Mouse (Mus musculus) midbrain, postnatal 0 days (tissue): ENCODE results near the gene Tbce. TPM values are rescaled to one million over a fixed set of nuclear protein-coding genes. Genes with fewer than 3 reads are reported as not detected.

Experiments used
- ATAC-seq: fragments of 200-750 bp; cut with Nextera tagmentation; 2 replicates; pipeline ENCODE4 v1.8.0; 2017; ENCODE audit warnings: moderate number of reproducible peaks, mild to moderate bottlenecking, moderate TSS enrichment, moderate library complexity; ENCODE audit not compliant: low FRiP score
- DNase-seq: peaks from one replicate; pipeline ENCODE4 v3.0.0-alpha.2; 2015; ENCODE audit warnings: low spot score
- H3K27ac ChIP-seq: fragments of 300-500 bp; sonication (generic); 2 replicates; pipeline ENCODE4 v1.5.1; 2014; ENCODE audit warnings: low read depth, mild to moderate bottlenecking, low read length, mixed read lengths
- H3K27me3 ChIP-seq: fragments of 300-500 bp; sonication (generic); 2 replicates; pipeline ENCODE4 v1.6.1; 2014; ENCODE audit warnings: low read length, control low read depth, mixed read lengths; ENCODE audit not compliant: insufficient read depth
- H3K36me3 ChIP-seq: fragments of 300-500 bp; sonication (generic); 2 replicates; pipeline ENCODE4 v1.6.1; 2014; ENCODE audit warnings: low read length, control low read depth, mixed read lengths; ENCODE audit not compliant: insufficient read depth
- H3K4me1 ChIP-seq: fragments of 300-500 bp; sonication (generic); 2 replicates; pipeline ENCODE4 v1.6.1; 2014; ENCODE audit warnings: mild to moderate bottlenecking, control low read depth, antibody characterized with exemption, low read length, mixed read lengths; ENCODE audit not compliant: insufficient read depth
- H3K4me2 ChIP-seq: fragments of 300-500 bp; sonication (generic); 2 replicates; pipeline ENCODE4 v1.6.1; 2014; ENCODE audit warnings: low read depth, mild to moderate bottlenecking, low read length, mixed read lengths; ENCODE audit not compliant: poor library complexity, severe bottlenecking
- H3K4me3 ChIP-seq: fragments of 300-500 bp; sonication (generic); 2 replicates; pipeline ENCODE4 v1.5.1; 2014; ENCODE audit warnings: low read depth, mild to moderate bottlenecking, low read length, moderate library complexity
- H3K9ac ChIP-seq: fragments of 300-500 bp; sonication (generic); replicated peaks from 2 replicates; pipeline ENCODE4 v1.6.1; 2014; ENCODE audit warnings: mild to moderate bottlenecking, low read length, moderate library complexity, mixed read lengths; ENCODE audit not compliant: poor library complexity, severe bottlenecking
- H3K9me3 ChIP-seq: fragments of 300-500 bp; sonication (generic); 2 replicates; pipeline ENCODE4 v1.6.1; 2016; ENCODE audit warnings: low read length, control low read depth
- CTCF ChIP-seq: IDR thresholded peaks from 2 replicates; pipeline ENCODE4 v1.5.1; 2016; ENCODE audit warnings: antibody characterized with exemption, mild to moderate bottlenecking
- WGBS: fragments of 180-500 bp; shearing (Covaris S2); extraction: QIAGEN DNeasy Blood & Tissue Kit; methylation state at CpG from one replicate; pipeline ENCODE4 v1.1.7; 2014; 5-methylcytosine and 5-hydroxymethylcytosine counted together
- polyA plus RNA-seq: library from polyadenylated mRNA; unstranded; fragments of >200 nt; fragmentation: Nextera tagmentation; extraction: Ambion mirVana; gene quantifications from 2 replicates; pipeline ENCODE4 v1.2.1, GENCODE M21; 2015
- total RNA-seq: library from RNA; depleted of rRNA; stranded (reverse); fragments of >200 nt; gene quantifications from 2 replicates; pipeline ENCODE4 v1.2.3, GENCODE M21; 2014

Gene Tbce
- total and polyA plus RNA-seq, 2 experiments from 2014 or later: 61.3 to 93.0 TPM

GRCm38 (mm10) chr13:14062209-14063012 lies 23.0 kb upstream of the Tbce start:
- no peaks in the 10 kb centered on the region for H3K9me3 ChIP-seq
- H3K27me3 ChIP-seq: no peaks in the 10 kb centered on the region
- TF ChIP-seq CTCF: no peak
- H3K4me2 ChIP-seq: peak overlapping the region; percentile 61
- ATAC-seq (no peak), DNase-seq (no peak)
- H3K4me3 ChIP-seq: peak overlapping the region; percentile 88
- H3K36me3 ChIP-seq: no peaks in the 10 kb centered on the region; the same call in 1 of the 2 replicates
- H3K9ac ChIP-seq: peak overlapping the region; percentile 80
- 6% methylated on average over 11 of the region's 11 CpGs for WGBS
- H3K27ac ChIP-seq: peak overlapping the region; percentile 94
- no peaks in the 10 kb centered on the region for H3K4me1 ChIP-seq

- Histone ChIP-seq H3K27me3 (no peaks in the 10 kb centered on the region), H3K9me3 (no peaks in the 10 kb centered on the region), H3K4me1 (no peaks in the 10 kb centered on the region), H3K27ac (no peak overlapping the region), H3K4me3 (no peak overlapping the region), H3K4me2 (no peak overlapping the region), H3K9ac (no peak overlapping the region), H3K36me3 (peaks cover 7% of the 10 kb centered on the region; the same call in 1 of the 2 replicates)
- DNase-seq (no peak), ATAC-seq (no peak)
- no peak for TF ChIP-seq CTCF
These were observed 20.1 kb upstream of the Tbce start for GRCm38 (mm10) chr13:14059582-14059981.

- Histone ChIP-seq H3K4me1 (no peaks in the 10 kb centered on the region), H3K4me3 (no peak overlapping the region), H3K9me3 (no peaks in the 10 kb centered on the region), H3K27me3 (no peaks in the 10 kb centered on the region), H3K9ac (no peak overlapping the region), H3K4me2 (no peak overlapping the region), H3K36me3 (peaks cover 16% of the 10 kb centered on the region), H3K27ac (no peak overlapping the region)
- DNase-seq: no peak
- no peak for ATAC-seq
- 92% methylated on average over 3 of the region's 3 CpGs for WGBS
- no peak for TF ChIP-seq CTCF
These were observed 17.4 kb upstream of the Tbce start for GRCm38 (mm10) chr13:14056801-14057200.

GRCm38 (mm10) chr13:14049878-14050277 lies 10.4 kb upstream of the Tbce start:
- no peaks in the 10 kb centered on the region for H3K4me1 ChIP-seq
- no peak overlapping the region for H3K4me3 ChIP-seq
- H3K36me3 ChIP-seq: peaks cover 40% of the 10 kb centered on the region
- no peak overlapping the region for H3K4me2 ChIP-seq
- H3K9ac ChIP-seq: no peak overlapping the region
- ATAC-seq (no peak), DNase-seq (no peak)
- 89% methylated on average over 1 of the region's 1 CpGs for WGBS
- H3K27me3 ChIP-seq: no peaks in the 10 kb centered on the region
- no peaks in the 10 kb centered on the region for H3K9me3 ChIP-seq
- no peak for TF ChIP-seq CTCF
- no peak overlapping the region for H3K27ac ChIP-seq

GRCm38 (mm10) chr13:14044521-14044920 lies 5.1 kb upstream of the Tbce start:
- ATAC-seq (no peak), DNase-seq (no peak)
- no peak overlapping the region for H3K4me3 ChIP-seq
- H3K36me3 ChIP-seq: peaks cover 14% of the 10 kb centered on the region
- no peak overlapping the region for H3K27ac ChIP-seq
- no peaks in the 10 kb centered on the region for H3K9me3 ChIP-seq
- TF ChIP-seq CTCF: no peak
- H3K4me2 ChIP-seq: no peak overlapping the region
- H3K9ac ChIP-seq: no peak overlapping the region
- no peaks in the 10 kb centered on the region for H3K27me3 ChIP-seq
- WGBS: 76% methylated on average over 2 of the region's 2 CpGs
- peaks cover 3% of the 10 kb centered on the region; the same call in 1 of the 2 replicates for H3K4me1 ChIP-seq

GRCm38 (mm10) chr13:14043851-14044250 lies 4.4 kb upstream of the Tbce start:
- Histone ChIP-seq H3K4me2 (no peak overlapping the region), H3K27ac (no peak overlapping the region), H3K9ac (no peak overlapping the region), H3K4me3 (no peak overlapping the region), H3K27me3 (no peaks in the 10 kb centered on the region), H3K4me1 (peaks cover 3% of the 10 kb centered on the region; the same call in 1 of the 2 replicates), H3K9me3 (no peaks in the 10 kb centered on the region), H3K36me3 (peaks cover 8% of the 10 kb centered on the region)
- ATAC-seq (no peak), DNase-seq (no peak)
- TF ChIP-seq CTCF: no peak
